Mouse (Mus musculus): ENCODE measurements around the gene Hist1h1c. TPM values are rescaled to one million over a fixed set of nuclear protein-coding genes. Genes with fewer than 3 reads are reported as not detected.
A peak's percentile ranks its signal among the peaks of the same experiment; 100 is the strongest.
"Not testable (repeated sequence)": the region's sequence is repeated elsewhere in the genome, so short reads cannot be mapped to it uniquely, and the experiment has no call there.

The Hist1h1c gene
- polyA plus RNA-seq, 1 experiment from 2014 or later = 9.2 TPM

- no peaks in the 10 kb centered on the region for H3K27me3 ChIP-seq (ENCODE audit: control insufficient read depth, insufficient read depth, low read length)
- peaks cover 31% of the 10 kb centered on the region for H3K4me1 ChIP-seq (ENCODE audit: control insufficient read depth, insufficient read depth, low read length)
- ATAC-seq (ENCODE audit: low FRiP score, low TSS enrichment) = peak; percentile 31
- peak overlapping the region; percentile 77 for H3K4me2 ChIP-seq (ENCODE audit: low read length)
- under 1% methylated on average over 19 of the region's 27 CpGs for WGBS
- no peaks in the 10 kb centered on the region for H3K9me3 ChIP-seq (ENCODE audit: control insufficient read depth, low read length)
- peak; percentile 44 for DNase-seq
- H3K9ac ChIP-seq (replicated peaks; ENCODE audit: low read length) = peak overlapping the region; percentile 39; the same call in 1 of the 2 replicates
- peak overlapping the region; percentile 46 for H3K4me3 ChIP-seq (replicated peaks; ENCODE audit: low read depth, low read length)
- peak overlapping the region; percentile 79 for H3K27ac ChIP-seq (replicated peaks; ENCODE audit: low read depth, low read length)
- H3K36me3 ChIP-seq (ENCODE audit: control insufficient read depth, insufficient read depth, low read length) = no peaks in the 10 kb centered on the region
Observed at GRCm38 (mm10) chr13:23760240-23760971, 21.8 kb downstream of the Hist1h1c start.

DNA sequence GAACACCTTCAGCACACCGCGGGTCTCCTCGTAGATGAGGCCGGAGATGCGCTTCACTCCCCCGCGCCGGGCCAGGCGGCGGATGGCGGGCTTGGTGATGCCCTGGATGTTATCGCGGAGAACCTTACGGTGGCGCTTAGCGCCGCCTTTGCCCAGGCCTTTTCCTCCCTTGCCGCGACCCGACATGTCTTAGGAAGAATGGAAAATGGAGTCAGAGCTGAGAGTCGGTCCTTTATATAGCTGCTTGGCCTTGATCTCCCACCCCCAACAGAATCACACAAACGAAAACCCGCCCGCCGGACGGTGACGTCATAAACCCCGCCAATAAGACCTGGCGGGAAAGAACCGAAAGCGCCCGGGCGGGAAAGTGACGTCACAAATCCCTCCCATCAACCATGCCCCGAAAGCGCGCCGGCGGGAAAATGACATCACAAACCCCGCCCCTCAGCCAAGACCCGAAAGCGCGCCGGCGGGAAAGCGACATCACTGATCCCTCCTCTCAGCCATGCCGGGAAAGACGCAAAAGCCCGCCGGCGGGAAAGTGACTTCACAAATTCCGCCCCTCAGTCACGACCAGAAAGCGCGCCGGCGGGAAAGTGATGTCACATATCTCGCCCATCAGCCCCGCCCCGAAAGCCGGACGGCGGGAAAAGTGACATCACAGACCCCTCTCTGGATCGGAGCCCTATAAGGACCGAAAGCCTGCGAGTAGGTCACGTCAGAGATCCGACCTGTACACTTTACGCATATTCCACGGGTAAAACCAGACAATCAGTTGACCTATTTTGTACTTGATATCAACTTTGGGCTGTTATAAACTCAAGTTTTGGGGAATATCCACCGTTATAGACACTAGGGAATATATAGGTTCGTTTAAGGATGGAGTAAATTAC is 22.6 kb downstream of the Hist1h1c start, which contains the start of gene Hist1h4a:
Gene Hist1h4a (minus strand): TSS at position 259 of the 893 bp plus-strand sequence.
- H3K4me2 ChIP-seq (ENCODE audit: low read length) = peak within 1 kb of the TSS; percentile 77
- H3K4me1 ChIP-seq (ENCODE audit: control insufficient read depth, insufficient read depth, low read length) = peaks cover 31% of the 10 kb centered on the region
- H3K9ac ChIP-seq (replicated peaks; ENCODE audit: low read length) = peak within 1 kb of the TSS; percentile 39; the same call in 1 of the 2 replicates
- H3K9me3 ChIP-seq (ENCODE audit: control insufficient read depth, low read length) = no peaks in the 10 kb centered on the region
- peak within 1 kb of the TSS; percentile 79 for H3K27ac ChIP-seq (replicated peaks; ENCODE audit: low read depth, low read length)
- peak; percentile 86 for ATAC-seq (ENCODE audit: low FRiP score, low TSS enrichment)
- H3K36me3 ChIP-seq (ENCODE audit: control insufficient read depth, insufficient read depth, low read length) = no peaks in the 10 kb centered on the region
- WGBS = under 1% methylated on average over 61 of the region's 72 CpGs
- peak; percentile 99 for DNase-seq
- no peaks in the 10 kb centered on the region for H3K27me3 ChIP-seq (ENCODE audit: control insufficient read depth, insufficient read depth, low read length)
- H3K4me3 ChIP-seq (replicated peaks; ENCODE audit: low read depth, low read length) = peak within 1 kb of the TSS; percentile 46

DNA sequence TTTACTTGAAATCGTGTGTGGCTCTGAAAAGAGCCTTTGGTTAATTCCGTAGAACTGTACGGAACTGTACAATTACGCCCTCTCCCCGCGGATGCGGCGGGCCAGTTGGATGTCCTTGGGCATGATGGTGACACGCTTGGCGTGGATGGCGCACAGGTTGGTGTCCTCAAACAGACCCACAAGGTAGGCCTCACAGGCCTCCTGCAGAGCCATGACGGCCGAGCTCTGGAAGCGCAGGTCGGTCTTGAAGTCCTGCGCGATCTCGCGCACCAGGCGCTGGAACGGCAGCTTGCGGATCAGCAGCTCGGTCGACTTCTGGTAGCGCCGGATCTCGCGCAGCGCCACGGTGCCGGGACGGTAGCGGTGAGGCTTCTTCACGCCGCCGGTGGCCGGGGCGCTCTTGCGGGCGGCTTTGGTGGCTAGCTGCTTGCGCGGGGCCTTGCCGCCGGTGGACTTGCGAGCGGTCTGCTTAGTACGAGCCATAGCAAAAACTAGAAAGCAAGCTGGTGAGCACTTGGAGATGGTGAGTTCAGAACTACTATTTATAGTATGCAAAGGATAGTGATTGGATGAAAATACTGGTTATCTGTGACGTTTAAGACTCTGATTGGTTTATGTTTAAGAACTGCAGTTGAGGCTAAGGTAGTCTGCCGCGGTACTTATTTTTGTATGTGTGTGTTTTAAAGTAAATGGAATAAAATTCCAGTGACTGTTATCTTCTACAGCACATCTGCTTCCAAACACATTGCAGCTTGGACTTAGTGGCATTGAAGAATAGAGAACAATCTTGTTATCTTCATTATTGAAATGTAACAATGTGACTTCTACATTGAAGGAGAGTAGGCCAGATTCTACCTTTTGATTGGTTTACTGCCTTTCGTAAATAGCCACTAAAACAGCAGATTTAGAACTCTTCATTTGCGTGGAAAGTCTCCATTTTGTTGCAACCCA is 23.5 kb downstream of the Hist1h1c start, which contains the start of gene Hist1h3a:
Gene Hist1h3a (minus strand): TSS at position 516 of the 951 bp plus-strand sequence.
- DNase-seq (peak; percentile 86), ATAC-seq (ENCODE audit: low FRiP score, low TSS enrichment) (peak; percentile 68)
- Histone ChIP-seq H3K4me1 (ENCODE audit: control insufficient read depth, insufficient read depth, low read length) (peaks cover 31% of the 10 kb centered on the region), H3K4me2 (ENCODE audit: low read length) (peak within 1 kb of the TSS; percentile 77), H3K9ac (replicated peaks; ENCODE audit: low read length) (peak within 1 kb of the TSS; percentile 34; the same call in 1 of the 2 replicates), H3K27ac (replicated peaks; ENCODE audit: low read depth, low read length) (peak within 1 kb of the TSS; percentile 79), H3K4me3 (replicated peaks; ENCODE audit: low read depth, low read length) (peak within 1 kb of the TSS; percentile 46)
- not testable (repeated sequence) for H3K9me3 ChIP-seq (ENCODE audit: control insufficient read depth, low read length); H3K27me3 ChIP-seq (ENCODE audit: control insufficient read depth, insufficient read depth, low read length); H3K36me3 ChIP-seq (ENCODE audit: control insufficient read depth, insufficient read depth, low read length)
- under 1% methylated on average over 35 of the region's 52 CpGs for WGBS

DNA sequence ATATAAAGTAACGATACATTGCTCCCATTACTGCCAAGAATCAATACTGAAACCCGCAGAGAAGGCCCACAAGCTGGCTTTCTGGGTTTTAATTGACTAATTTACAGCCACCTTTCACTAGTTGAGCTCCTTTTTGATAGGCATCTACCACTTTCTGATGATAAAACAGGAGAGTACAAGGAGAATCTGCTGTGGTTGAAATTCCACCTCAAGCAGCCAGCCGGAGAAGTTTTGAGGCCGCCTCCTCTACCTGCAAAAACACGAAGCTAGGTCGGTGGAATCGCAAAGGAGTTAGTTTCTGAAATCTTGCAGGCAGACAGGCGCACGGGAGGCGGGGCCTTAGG is 24.6 kb downstream of the Hist1h1c start:
- no peaks in the 10 kb centered on the region for H3K27me3 ChIP-seq (ENCODE audit: control insufficient read depth, insufficient read depth, low read length)
- ATAC-seq (ENCODE audit: low FRiP score, low TSS enrichment) (no peak), DNase-seq (no peak)
- H3K4me2 ChIP-seq (ENCODE audit: low read length) = peak overlapping the region; percentile 77
- peaks cover 26% of the 10 kb centered on the region for H3K4me1 ChIP-seq (ENCODE audit: control insufficient read depth, insufficient read depth, low read length)
- H3K36me3 ChIP-seq (ENCODE audit: control insufficient read depth, insufficient read depth, low read length) = no peaks in the 10 kb centered on the region
- H3K4me3 ChIP-seq (replicated peaks; ENCODE audit: low read depth, low read length) = peak overlapping the region; percentile 46
- H3K9ac ChIP-seq (replicated peaks; ENCODE audit: low read length) = no peak overlapping the region
- no peaks in the 10 kb centered on the region for H3K9me3 ChIP-seq (ENCODE audit: control insufficient read depth, low read length)
- 1% methylated on average over 10 of the region's 10 CpGs for WGBS
- H3K27ac ChIP-seq (replicated peaks; ENCODE audit: low read depth, low read length) = peak overlapping the region; percentile 79; the same call in 1 of the 2 replicates

DNA sequence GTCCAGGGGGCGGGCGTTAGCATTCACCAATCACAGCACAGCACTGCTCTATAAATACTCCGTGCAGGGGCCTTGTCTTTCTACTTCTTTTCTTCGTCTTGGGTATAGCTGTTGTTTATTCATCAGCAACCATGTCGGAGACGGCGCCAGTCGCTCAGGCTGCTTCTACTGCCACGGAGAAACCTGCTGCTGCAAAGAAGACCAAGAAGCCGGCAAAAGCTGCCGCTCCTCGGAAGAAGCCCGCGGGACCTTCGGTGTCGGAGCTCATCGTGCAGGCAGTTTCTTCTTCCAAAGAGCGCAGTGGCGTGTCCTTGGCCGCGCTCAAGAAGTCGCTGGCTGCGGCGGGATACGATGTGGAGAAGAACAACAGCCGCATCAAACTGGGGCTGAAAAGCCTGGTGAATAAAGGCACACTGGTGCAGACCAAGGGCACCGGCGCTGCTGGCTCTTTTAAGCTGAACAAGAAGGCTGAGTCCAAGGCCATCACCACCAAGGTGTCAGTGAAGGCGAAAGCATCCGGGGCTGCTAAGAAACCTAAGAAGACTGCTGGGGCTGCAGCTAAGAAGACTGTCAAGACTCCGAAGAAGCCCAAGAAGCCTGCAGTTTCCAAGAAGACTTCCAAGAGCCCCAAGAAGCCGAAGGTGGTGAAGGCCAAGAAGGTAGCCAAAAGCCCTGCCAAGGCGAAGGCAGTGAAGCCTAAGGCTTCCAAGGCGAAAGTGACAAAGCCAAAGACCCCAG is 25.1 kb downstream of the Hist1h1c start, which contains the start of gene Hist1h1a:
Gene Hist1h1a (plus strand): TSS at position 81 of the 738 bp plus-strand sequence.
- Histone ChIP-seq H3K9me3 (ENCODE audit: control insufficient read depth, low read length) (no peaks in the 10 kb centered on the region), H3K27me3 (ENCODE audit: control insufficient read depth, insufficient read depth, low read length) (no peaks in the 10 kb centered on the region), H3K36me3 (ENCODE audit: control insufficient read depth, insufficient read depth, low read length) (no peaks in the 10 kb centered on the region), H3K9ac (replicated peaks; ENCODE audit: low read length) (peak within 1 kb of the TSS; percentile 36), H3K4me1 (ENCODE audit: control insufficient read depth, insufficient read depth, low read length) (peaks cover 26% of the 10 kb centered on the region), H3K4me2 (ENCODE audit: low read length) (peak within 1 kb of the TSS; percentile 77), H3K4me3 (replicated peaks; ENCODE audit: low read depth, low read length) (peak within 1 kb of the TSS; percentile 46), H3K27ac (replicated peaks; ENCODE audit: low read depth, low read length) (peak within 1 kb of the TSS; percentile 79)
- WGBS = 2% methylated on average over 34 of the region's 34 CpGs
- peak; percentile 75 for ATAC-seq (ENCODE audit: low FRiP score, low TSS enrichment)
- peak; percentile 93 for DNase-seq

DNA sequence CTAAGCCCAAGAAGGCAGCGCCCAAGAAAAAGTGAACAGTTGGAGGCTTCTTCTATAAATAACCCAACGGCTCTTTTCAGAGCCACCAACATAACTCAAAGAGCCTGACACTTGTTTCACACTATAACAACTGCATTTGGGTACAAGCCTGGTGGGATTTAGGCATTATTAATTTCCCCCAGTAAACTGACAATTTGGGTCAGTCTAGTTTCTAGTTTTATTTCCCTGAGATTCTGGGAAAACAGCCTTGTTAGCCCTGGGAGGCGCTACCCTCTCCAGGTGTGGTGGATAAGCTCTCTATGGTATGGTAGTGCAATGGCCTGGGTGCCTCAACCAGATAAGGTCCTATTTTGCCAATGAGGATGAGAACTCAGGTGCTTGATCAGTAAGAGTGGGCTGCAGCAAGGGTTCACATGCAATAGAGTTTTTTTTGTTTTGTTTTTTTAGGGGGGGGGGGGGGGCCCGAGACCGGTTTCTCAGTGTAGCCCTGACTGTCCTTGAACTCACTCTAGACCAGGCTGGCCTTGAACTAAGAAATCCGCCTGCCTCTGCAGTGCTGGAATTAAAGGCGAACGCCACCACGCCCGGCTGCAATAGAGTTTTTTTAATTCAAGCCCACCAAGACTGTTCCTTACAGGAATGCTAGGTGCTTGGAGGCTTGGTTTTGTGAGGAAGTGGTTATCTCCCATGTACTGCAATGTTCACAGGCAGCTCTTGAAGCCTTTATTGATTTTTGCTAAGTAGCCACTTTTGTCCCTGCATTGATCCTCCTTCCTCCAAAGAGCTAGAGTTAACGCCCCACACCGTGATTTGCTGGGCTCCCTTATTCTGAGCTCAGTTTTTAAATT is 25.9 kb downstream of the Hist1h1c start:
- Histone ChIP-seq H3K4me1 (ENCODE audit: control insufficient read depth, insufficient read depth, low read length) (peaks cover 26% of the 10 kb centered on the region), H3K36me3 (ENCODE audit: control insufficient read depth, insufficient read depth, low read length) (no peaks in the 10 kb centered on the region), H3K4me3 (replicated peaks; ENCODE audit: low read depth, low read length) (peak overlapping the region; percentile 46; the same call in 1 of the 2 replicates), H3K27ac (replicated peaks; ENCODE audit: low read depth, low read length) (no peak overlapping the region), H3K27me3 (ENCODE audit: control insufficient read depth, insufficient read depth, low read length) (no peaks in the 10 kb centered on the region), H3K9ac (replicated peaks; ENCODE audit: low read length) (no peak overlapping the region), H3K9me3 (ENCODE audit: control insufficient read depth, low read length) (no peaks in the 10 kb centered on the region), H3K4me2 (ENCODE audit: low read length) (peak overlapping the region; percentile 77)
- WGBS = 28% methylated on average over 12 of the region's 12 CpGs
- ATAC-seq (ENCODE audit: low FRiP score, low TSS enrichment) (no peak), DNase-seq (no peak)

GRCm38 (mm10) chr13:23765172-23765513 is 26.5 kb downstream of the Hist1h1c start:
- H3K27ac ChIP-seq (replicated peaks; ENCODE audit: low read depth, low read length) = no peak overlapping the region
- no peak overlapping the region for H3K4me3 ChIP-seq (replicated peaks; ENCODE audit: low read depth, low read length)
- H3K4me2 ChIP-seq (ENCODE audit: low read length) = no peak overlapping the region
- H3K9me3 ChIP-seq (ENCODE audit: control insufficient read depth, low read length) = no peaks in the 10 kb centered on the region
- ATAC-seq (ENCODE audit: low FRiP score, low TSS enrichment) (no peak), DNase-seq (no peak)
- no peaks in the 10 kb centered on the region for H3K27me3 ChIP-seq (ENCODE audit: control insufficient read depth, insufficient read depth, low read length)
- peaks cover 23% of the 10 kb centered on the region for H3K4me1 ChIP-seq (ENCODE audit: control insufficient read depth, insufficient read depth, low read length)
- WGBS = 66% methylated on average over 1 of the region's 1 CpGs
- no peaks in the 10 kb centered on the region for H3K36me3 ChIP-seq (ENCODE audit: control insufficient read depth, insufficient read depth, low read length)
- H3K9ac ChIP-seq (replicated peaks; ENCODE audit: low read length) = no peak overlapping the region
